Mouse (Mus musculus) CD4-positive naive resting alpha-beta T cell, adult 76 days (primary cell): ENCODE results near the gene Krt86. TPM values are rescaled to one million over a fixed set of nuclear protein-coding genes. Genes with fewer than 3 reads are reported as not detected.

Source experiments
- total RNA-seq: library from RNA; stranded (reverse); gene quantifications from one replicate; pipeline ENCODE4 v1.2.4, GENCODE M21; 2023

The Krt86 gene
- total RNA-seq: not detected

GRCm38 (mm10) chr15:101472952-101473528, at the start of gene Krt86:
Gene Krt86 (plus strand): TSS chr15:101473478.

GRCm38 (mm10) chr15:101438555-101438954, 34.7 kb upstream of the Krt86 start, which contains the start of gene Krt87:
Gene Krt87 (minus strand): TSS chr15:101438804.

GRCm38 (mm10) chr15:101447444-101447843, 25.8 kb upstream of the Krt86 start, which contains the start of gene Krt88:
Gene Krt88 (plus strand): TSS chr15:101447744.

GRCm38 (mm10) chr15:101463651-101464050, 9.6 kb upstream of the Krt86 start, which contains the start of gene Krt81:
Gene Krt81 (minus strand): TSS chr15:101463751.

GRCm38 (mm10) chr15:101491431-101491830, 18.2 kb downstream of the Krt86 start, which contains the start of gene Krt83:
Gene Krt83 (minus strand): TSS chr15:101491512.

GRCm38 (mm10) chr15:101517161-101517560, 43.9 kb downstream of the Krt86 start, which contains the start of gene Gm49425:
Gene Gm49425 (minus strand): TSS chr15:101517261.

Other genes with a start within 250 kb of the Krt86 start
- 14.9 TPM for gene Grasp, start 249.3 kb upstream of the Krt86 start, total RNA-seq
- 353 TPM for gene Nr4a1, start 219.2 kb upstream of the Krt86 start, total RNA-seq
- 72.6 TPM for gene Atg101, start 189.2 kb upstream of the Krt86 start, total RNA-seq
- gene 6030408B16Rik, start 180.3 kb upstream of the Krt86 start, total RNA-seq: 1.2 TPM
- 1.6 TPM for gene Krt80, start 103.3 kb upstream of the Krt86 start, total RNA-seq
- not detected for gene Krt7, start 62.4 kb upstream of the Krt86 start, total RNA-seq
- gene Krt87, start 34.7 kb upstream of the Krt86 start, total RNA-seq: not detected
- gene Krt88, start 25.7 kb upstream of the Krt86 start, total RNA-seq: not detected
- not detected for gene Krt81, start 9.7 kb upstream of the Krt86 start, total RNA-seq
- not detected for gene Krt83, start 18.0 kb downstream of the Krt86 start, total RNA-seq
- gene Gm49425, start 43.8 kb downstream of the Krt86 start, total RNA-seq: not detected
- gene Krt84, start 59.3 kb downstream of the Krt86 start, total RNA-seq: not detected
- gene Krt82, start 77.2 kb downstream of the Krt86 start, total RNA-seq: not detected
- not detected for gene Krt90, start 89.5 kb downstream of the Krt86 start, total RNA-seq
- not detected for gene Krt75, start 100.4 kb downstream of the Krt86 start, total RNA-seq
- not detected for gene Gm5414, start 154.7 kb downstream of the Krt86 start, total RNA-seq
- gene Gm5478, start 173.9 kb downstream of the Krt86 start, total RNA-seq: not detected
- gene Krt6b, start 206.8 kb downstream of the Krt86 start, total RNA-seq: not detected
- not detected for gene Krt6a, start 220.8 kb downstream of the Krt86 start, total RNA-seq
- gene Krt5, start 239.4 kb downstream of the Krt86 start, total RNA-seq: not detected